Mouse (Mus musculus): ENCODE measurements around the gene Klf8.

- TF ChIP-seq CTCF (IDR thresholded peaks at IDR 0.05; ENCODE audit: insufficient read depth, low read depth, low read length) = no peak
- TF ChIP-seq POLR2A (IDR thresholded peaks at IDR 0.05; ENCODE audit: insufficient read depth, low read depth, low read length) = no peak
These were observed 129.5 kb downstream of the Klf8 start for GRCm38 (mm10) chrX:153366754-153367153.
